Mouse (Mus musculus) small intestine, adult 2 months (tissue): ENCODE data around the gene Pard3.

Source experiments
- CTCF ChIP-seq: fragments of 200-500 bp; IDR thresholded peaks from 2 replicates; pipeline ENCODE4 v1.5.1; 2012; ENCODE audit warnings: low read depth, mild to moderate bottlenecking, control low read depth, inconsistent platforms, low read length, moderate library complexity, mixed read lengths; ENCODE audit not compliant: insufficient replicate concordance, insufficient read length; ENCODE audit errors: extremely low read depth
- POLR2A ChIP-seq: fragments of 200-500 bp; IDR thresholded peaks from 2 replicates; pipeline ENCODE4 v1.6.1; 2012; ENCODE audit warnings: low read depth, mild to moderate bottlenecking, control low read depth, inconsistent platforms, low read length, moderate library complexity

DNA sequence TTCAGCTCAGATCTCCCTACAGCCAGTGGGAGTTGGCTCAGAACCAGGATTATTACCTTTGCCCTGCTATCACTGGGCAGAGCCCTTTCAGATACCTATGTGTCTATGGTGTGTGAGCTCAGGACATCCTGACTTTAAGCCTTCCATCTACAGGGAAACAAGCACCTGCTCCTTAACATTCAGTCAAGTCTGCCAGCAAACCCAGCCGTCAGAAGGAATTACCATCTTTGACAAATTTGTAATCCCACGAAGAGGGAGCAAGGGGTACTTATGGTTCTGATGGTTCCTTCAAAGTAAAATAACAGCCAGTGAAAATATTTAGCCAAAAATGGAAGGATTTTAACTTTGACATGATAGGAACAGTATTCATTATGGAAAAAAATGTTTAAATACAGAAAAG, 466.1 kb downstream of the Pard3 start:
- TF ChIP-seq POLR2A (no peak), CTCF (no peak)
